Mouse (Mus musculus): ENCODE results near the gene Accs. TPM values are rescaled to one million over a fixed set of nuclear protein-coding genes. Genes with fewer than 3 reads are reported as not detected.
A peak's percentile ranks its signal among the peaks of the same experiment; 100 is the strongest.

Gene Accs
- polyA plus RNA-seq, 1 experiment from 2014 or later, result 4.5 TPM

GRCm38 (mm10) chr2:93838931-93839330 is 10.8 kb downstream of the Accs start:
- H3K27ac ChIP-seq (ENCODE audit: low read length), result no peak overlapping the region
- WGBS, result 98% methylated on average over 4 of the region's 4 CpGs
- H3K4me3 ChIP-seq (ENCODE audit: low read depth, low read length), result no peak overlapping the region
- H3K9ac ChIP-seq (ENCODE audit: low read depth, low read length), result no peak overlapping the region
- peaks cover 15% of the 10 kb centered on the region for H3K36me3 ChIP-seq (ENCODE audit: control insufficient read depth, insufficient read depth, low read length)
- no peaks in the 10 kb centered on the region for H3K4me1 ChIP-seq (ENCODE audit: control insufficient read depth, insufficient read depth, low read length)
- H3K4me2 ChIP-seq (ENCODE audit: low read length), result no peak overlapping the region
- H3K27me3 ChIP-seq (ENCODE audit: control insufficient read depth, insufficient read depth, low read depth, low read length), result no peaks in the 10 kb centered on the region
- H3K9me3 ChIP-seq (replicated peaks; ENCODE audit: control insufficient read depth, low read length, poor library complexity, severe bottlenecking), result no peaks in the 10 kb centered on the region
- no peak for ATAC-seq

GRCm38 (mm10) chr2:93836232-93836785 is 13.4 kb downstream of the Accs start:
- no peak overlapping the region for H3K27ac ChIP-seq (ENCODE audit: low read length)
- 69% methylated on average over 13 of the region's 13 CpGs for WGBS
- H3K27me3 ChIP-seq (ENCODE audit: control insufficient read depth, insufficient read depth, low read depth, low read length), result no peaks in the 10 kb centered on the region
- no peak overlapping the region for H3K4me2 ChIP-seq (ENCODE audit: low read length)
- H3K4me3 ChIP-seq (ENCODE audit: low read depth, low read length), result no peak overlapping the region
- H3K4me1 ChIP-seq (ENCODE audit: control insufficient read depth, insufficient read depth, low read length), result no peaks in the 10 kb centered on the region
- H3K36me3 ChIP-seq (ENCODE audit: control insufficient read depth, insufficient read depth, low read length), result peaks cover 12% of the 10 kb centered on the region
- H3K9ac ChIP-seq (ENCODE audit: low read depth, low read length), result no peak overlapping the region
- no peaks in the 10 kb centered on the region for H3K9me3 ChIP-seq (replicated peaks; ENCODE audit: control insufficient read depth, low read length, poor library complexity, severe bottlenecking)
- ATAC-seq, result no peak

GRCm38 (mm10) chr2:93835596-93835995 is 14.1 kb downstream of the Accs start:
- H3K27ac ChIP-seq (ENCODE audit: low read length), result no peak overlapping the region

GRCm38 (mm10) chr2:93823519-93823918 is 26.2 kb downstream of the Accs start:
- H3K4me3 ChIP-seq (ENCODE audit: low read depth, low read length), result no peak overlapping the region
- no peak overlapping the region for H3K4me2 ChIP-seq (ENCODE audit: low read length)
- no peak for ATAC-seq
- no peaks in the 10 kb centered on the region for H3K27me3 ChIP-seq (ENCODE audit: control insufficient read depth, insufficient read depth, low read depth, low read length)
- WGBS, result 18% methylated on average over 8 of the region's 8 CpGs
- H3K36me3 ChIP-seq (ENCODE audit: control insufficient read depth, insufficient read depth, low read length), result no peaks in the 10 kb centered on the region
- H3K4me1 ChIP-seq (ENCODE audit: control insufficient read depth, insufficient read depth, low read length), result peaks cover 8% of the 10 kb centered on the region
- H3K27ac ChIP-seq (ENCODE audit: low read length), result no peak overlapping the region
- no peak overlapping the region for H3K9ac ChIP-seq (ENCODE audit: low read depth, low read length)
- H3K9me3 ChIP-seq (replicated peaks; ENCODE audit: control insufficient read depth, low read length, poor library complexity, severe bottlenecking), result no peaks in the 10 kb centered on the region

More at GRCm38 (mm10) chr2:93835596-93835995, 14.1 kb downstream of the Accs start:
- Histone ChIP-seq H3K4me2 (ENCODE audit: low read length) (no peak overlapping the region), H3K9ac (ENCODE audit: low read depth, low read length) (no peak overlapping the region), H3K4me3 (ENCODE audit: low read depth, low read length) (no peak overlapping the region), H3K4me1 (ENCODE audit: control insufficient read depth, insufficient read depth, low read length) (no peaks in the 10 kb centered on the region), H3K27me3 (ENCODE audit: control insufficient read depth, insufficient read depth, low read depth, low read length) (no peaks in the 10 kb centered on the region), H3K9me3 (replicated peaks; ENCODE audit: control insufficient read depth, low read length, poor library complexity, severe bottlenecking) (no peaks in the 10 kb centered on the region), H3K36me3 (ENCODE audit: control insufficient read depth, insufficient read depth, low read length) (peaks cover 12% of the 10 kb centered on the region)
- 81% methylated on average over 11 of the region's 11 CpGs for WGBS
- ATAC-seq, result no peak

GRCm38 (mm10) chr2:93822045-93822749 is 27.5 kb downstream of the Accs start, which contains the start of gene Ext2:
TSS of gene Ext2 (minus strand) at chr2:93822568.
- under 1% methylated on average over 56 of the region's 66 CpGs for WGBS
- Histone ChIP-seq H3K36me3 (ENCODE audit: control insufficient read depth, insufficient read depth, low read length) (no peaks in the 10 kb centered on the region), H3K4me1 (ENCODE audit: control insufficient read depth, insufficient read depth, low read length) (peaks cover 8% of the 10 kb centered on the region), H3K9me3 (replicated peaks; ENCODE audit: control insufficient read depth, low read length, poor library complexity, severe bottlenecking) (no peaks in the 10 kb centered on the region), H3K27me3 (ENCODE audit: control insufficient read depth, insufficient read depth, low read depth, low read length) (no peaks in the 10 kb centered on the region), H3K4me3 (ENCODE audit: low read depth, low read length) (peak within 1 kb of the TSS; percentile 78), H3K4me2 (ENCODE audit: low read length) (peak within 1 kb of the TSS; percentile 83), H3K9ac (ENCODE audit: low read depth, low read length) (peak within 1 kb of the TSS; percentile 84), H3K27ac (ENCODE audit: low read length) (peak within 1 kb of the TSS; percentile 57)
- peak; percentile 93 for ATAC-seq

- Histone ChIP-seq H3K36me3 (ENCODE audit: control insufficient read depth, insufficient read depth, low read length) (peaks cover 2% of the 10 kb centered on the region; the same call in 1 of the 2 replicates), H3K9ac (ENCODE audit: low read depth, low read length) (no peak overlapping the region), H3K27me3 (ENCODE audit: control insufficient read depth, insufficient read depth, low read depth, low read length) (no peaks in the 10 kb centered on the region), H3K27ac (ENCODE audit: low read length) (no peak overlapping the region), H3K9me3 (replicated peaks; ENCODE audit: control insufficient read depth, low read length, poor library complexity, severe bottlenecking) (no peaks in the 10 kb centered on the region), H3K4me1 (ENCODE audit: control insufficient read depth, insufficient read depth, low read length) (peaks cover 8% of the 10 kb centered on the region), H3K4me3 (ENCODE audit: low read depth, low read length) (no peak overlapping the region), H3K4me2 (ENCODE audit: low read length) (no peak overlapping the region)
- no peak for ATAC-seq
- 98% methylated on average over 5 of the region's 5 CpGs for WGBS
Measured at GRCm38 (mm10) chr2:93817791-93818190, 32.0 kb downstream of the Accs start.

GRCm38 (mm10) chr2:93813343-93813742 is 36.4 kb downstream of the Accs start:
- Histone ChIP-seq H3K9ac (ENCODE audit: low read depth, low read length) (no peak overlapping the region), H3K36me3 (ENCODE audit: control insufficient read depth, insufficient read depth, low read length) (peaks cover 16% of the 10 kb centered on the region), H3K4me2 (ENCODE audit: low read length) (no peak overlapping the region), H3K4me1 (ENCODE audit: control insufficient read depth, insufficient read depth, low read length) (no peaks in the 10 kb centered on the region), H3K4me3 (ENCODE audit: low read depth, low read length) (no peak overlapping the region), H3K27me3 (ENCODE audit: control insufficient read depth, insufficient read depth, low read depth, low read length) (no peaks in the 10 kb centered on the region), H3K9me3 (replicated peaks; ENCODE audit: control insufficient read depth, low read length, poor library complexity, severe bottlenecking) (no peaks in the 10 kb centered on the region), H3K27ac (ENCODE audit: low read length) (no peak overlapping the region)
- ATAC-seq, result no peak
- WGBS, result 93% methylated on average over 22 of the region's 22 CpGs

GRCm38 (mm10) chr2:93811812-93812211 is 37.9 kb downstream of the Accs start:
- ATAC-seq, result no peak
- WGBS, result 31% methylated on average over 4 of the region's 4 CpGs
- no peak overlapping the region for H3K4me2 ChIP-seq (ENCODE audit: low read length)

GRCm38 (mm10) chr2:93809931-93810330 is 39.8 kb downstream of the Accs start:
- no peak overlapping the region for H3K27ac ChIP-seq (ENCODE audit: low read length)
- no peaks in the 10 kb centered on the region for H3K27me3 ChIP-seq (ENCODE audit: control insufficient read depth, insufficient read depth, low read depth, low read length)
- H3K36me3 ChIP-seq (ENCODE audit: control insufficient read depth, insufficient read depth, low read length), result peaks cover 24% of the 10 kb centered on the region
- no peaks in the 10 kb centered on the region for H3K4me1 ChIP-seq (ENCODE audit: control insufficient read depth, insufficient read depth, low read length)
- no peak for ATAC-seq
- no peak overlapping the region for H3K4me3 ChIP-seq (ENCODE audit: low read depth, low read length)
- H3K9me3 ChIP-seq (replicated peaks; ENCODE audit: control insufficient read depth, low read length, poor library complexity, severe bottlenecking), result no peaks in the 10 kb centered on the region
- WGBS, result 8% methylated on average over 2 of the region's 2 CpGs
- H3K4me2 ChIP-seq (ENCODE audit: low read length), result no peak overlapping the region
- H3K9ac ChIP-seq (ENCODE audit: low read depth, low read length), result no peak overlapping the region

More at GRCm38 (mm10) chr2:93811812-93812211, 37.9 kb downstream of the Accs start:
- H3K4me1 ChIP-seq (ENCODE audit: control insufficient read depth, insufficient read depth, low read length), result no peaks in the 10 kb centered on the region
- H3K27ac ChIP-seq (ENCODE audit: low read length), result no peak overlapping the region
- H3K27me3 ChIP-seq (ENCODE audit: control insufficient read depth, insufficient read depth, low read depth, low read length), result no peaks in the 10 kb centered on the region
- H3K4me3 ChIP-seq (ENCODE audit: low read depth, low read length), result no peak overlapping the region
- H3K9me3 ChIP-seq (replicated peaks; ENCODE audit: control insufficient read depth, low read length, poor library complexity, severe bottlenecking), result no peaks in the 10 kb centered on the region
- H3K9ac ChIP-seq (ENCODE audit: low read depth, low read length), result no peak overlapping the region
- peaks cover 16% of the 10 kb centered on the region for H3K36me3 ChIP-seq (ENCODE audit: control insufficient read depth, insufficient read depth, low read length)
